Mouse (Mus musculus) CH12.LX (cell line): ENCODE measurements around the gene Dnaaf5. TPM values are rescaled to one million over a fixed set of nuclear protein-coding genes. Genes with fewer than 3 reads are reported as not detected.

Source experiments
- DNase-seq: peaks from one replicate; pipeline ENCODE4 v3.0.0-alpha.2; 2013; ENCODE audit errors: extremely low read depth
- H3K27ac ChIP-seq: 2 replicates; pipeline ENCODE4 v1.5.1; 2012; ENCODE audit warnings: low read depth, mild to moderate bottlenecking, control low read depth, moderate library complexity; ENCODE audit not compliant: insufficient read depth
- H3K27me3 ChIP-seq: replicated peaks from 2 replicates; pipeline ENCODE3; 2012; ENCODE audit warnings: inconsistent platforms
- H3K36me3 ChIP-seq, 2 experiments: replicated peaks in 1 of 2; 2 replicates each; pipeline versions ENCODE3 to v1.6.1; 2012; ENCODE audit warnings: inconsistent platforms in 1 of 2, low read length in 1 of 2, mild to moderate bottlenecking in 1 of 2, mixed read lengths in 1 of 2, moderate library complexity in 1 of 2; ENCODE audit not compliant: control insufficient read depth in 1 of 2, insufficient read depth in 1 of 2
- H3K4me1 ChIP-seq, 2 experiments: 2 replicates each; pipeline ENCODE4 v1.6.1; 2012; ENCODE audit warnings: inconsistent platforms in 1 of 2, moderate library complexity in 1 of 2; ENCODE audit not compliant: insufficient read depth in 2 of 2, control insufficient read depth in 1 of 2
- H3K4me2 ChIP-seq: 2 replicates; pipeline ENCODE4 v1.6.1; 2012; ENCODE audit warnings: low read depth, mild to moderate bottlenecking, control low read depth; ENCODE audit not compliant: poor library complexity, insufficient read depth, severe bottlenecking
- H3K4me3 ChIP-seq, 3 experiments: fragments of 150-350 bp in 1 of 3; sonication (generic) in 1 of 3; replicated peaks in 1 of 3; 2 replicates each; pipeline versions ENCODE3 to v1.5.1; 2011 to 2012; ENCODE audit warnings: low read depth in 2 of 3, low read length in 2 of 3, mild to moderate bottlenecking in 2 of 3, moderate library complexity in 2 of 3, control low read depth in 1 of 3, improper control_type of control experiment in 1 of 3, inconsistent platforms in 1 of 3, mixed read lengths in 1 of 3; ENCODE audit not compliant: poor library complexity in 1 of 3
- H3K79me2 ChIP-seq: replicated peaks from 2 replicates; pipeline ENCODE4 v1.6.1; 2012; ENCODE audit warnings: mild to moderate bottlenecking, moderate library complexity; ENCODE audit not compliant: control insufficient read depth, poor library complexity, insufficient read depth, severe bottlenecking; ENCODE audit errors: extremely low read depth
- H3K9ac ChIP-seq: 2 replicates; pipeline ENCODE4 v1.6.1; 2012; ENCODE audit warnings: low read depth, mild to moderate bottlenecking, control low read depth, moderate library complexity; ENCODE audit not compliant: insufficient read depth
- H3K9me3 ChIP-seq: replicated peaks from 2 replicates; pipeline ENCODE3; 2012; ENCODE audit warnings: low read length, inconsistent platforms, mixed read lengths
- BHLHE40 ChIP-seq: IDR thresholded peaks from 2 replicates; pipeline ENCODE4 v1.6.1; 2011; ENCODE audit warnings: mild to moderate bottlenecking, low read depth, low read length, improper control_type of control experiment
- CHD2 ChIP-seq: IDR thresholded peaks from 2 replicates; pipeline ENCODE4 v1.6.1; 2011; ENCODE audit warnings: low read length, improper control_type of control experiment
- E2F4 ChIP-seq: IDR thresholded peaks from 2 replicates; pipeline ENCODE4 v1.6.1; 2011; ENCODE audit warnings: low read depth, low read length, improper control_type of control experiment; ENCODE audit not compliant: insufficient replicate concordance
- ELF1 ChIP-seq: IDR thresholded peaks from 2 replicates; pipeline ENCODE4 v1.6.1; 2014; ENCODE audit warnings: low read depth, mild to moderate bottlenecking, inconsistent platforms, low read length, improper control_type of control experiment
- GABPA ChIP-seq: IDR thresholded peaks from 2 replicates; pipeline ENCODE4 v1.6.1; 2012; ENCODE audit warnings: low read depth, low read length, improper control_type of control experiment, inconsistent platforms; ENCODE audit not compliant: insufficient replicate concordance
- IRF4 ChIP-seq: IDR thresholded peaks from 2 replicates; pipeline ENCODE4 v1.6.1; 2014; ENCODE audit warnings: low read depth, mild to moderate bottlenecking, inconsistent platforms, low read length, improper control_type of control experiment
- JUND ChIP-seq: conservative IDR thresholded peaks from 2 replicates; pipeline ENCODE4 v1.6.1; 2011; ENCODE audit warnings: low read depth, low read length, improper control_type of control experiment
- KAT2A ChIP-seq: IDR thresholded peaks from 2 replicates; pipeline ENCODE4 v1.6.1; 2012; ENCODE audit warnings: low read length, improper control_type of control experiment, inconsistent platforms; ENCODE audit not compliant: insufficient replicate concordance
- MAFK ChIP-seq: IDR thresholded peaks from 2 replicates; pipeline ENCODE4 v1.6.1; 2011; ENCODE audit warnings: low read length, improper control_type of control experiment; ENCODE audit not compliant: insufficient replicate concordance
- MAX ChIP-seq: IDR thresholded peaks from 2 replicates; pipeline ENCODE4 v1.6.1; 2011; ENCODE audit warnings: low read length, improper control_type of control experiment
- MAZ ChIP-seq: IDR thresholded peaks from 2 replicates; pipeline ENCODE4 v1.6.1; 2012; ENCODE audit warnings: low read depth, mild to moderate bottlenecking, inconsistent platforms, low read length, improper control_type of control experiment, moderate library complexity
- MEF2A ChIP-seq: IDR thresholded peaks from 2 replicates; pipeline ENCODE4 v1.6.1; 2014; ENCODE audit warnings: low read depth, mild to moderate bottlenecking, inconsistent platforms, low read length, improper control_type of control experiment, borderline replicate concordance
- MXI1 ChIP-seq: IDR thresholded peaks from 2 replicates; pipeline ENCODE4 v1.6.1; 2011; ENCODE audit warnings: mild to moderate bottlenecking, low read depth, low read length, improper control_type of control experiment
- MYC ChIP-seq: IDR thresholded peaks from 2 replicates; pipeline ENCODE4 v1.6.1; 2011; ENCODE audit warnings: low read depth, mild to moderate bottlenecking, improper control_type of control experiment, low read length
- NELFE ChIP-seq: IDR thresholded peaks from 2 replicates; pipeline ENCODE4 v1.6.1; 2011; ENCODE audit warnings: low read depth, low read length, improper control_type of control experiment
- NRF1 ChIP-seq: IDR thresholded peaks from 2 replicates; pipeline ENCODE4 v1.6.1; 2014; ENCODE audit warnings: low read depth, mild to moderate bottlenecking, inconsistent platforms, low read length, improper control_type of control experiment, moderate library complexity
- PAX5 ChIP-seq: IDR thresholded peaks from 2 replicates; pipeline ENCODE4 v1.6.1; 2012; ENCODE audit warnings: low read length, inconsistent platforms, mixed read lengths
- POLR2A ChIP-seq: IDR thresholded peaks from 2 replicates; pipeline ENCODE4 v1.6.1; 2011; ENCODE audit warnings: low read depth, mild to moderate bottlenecking, improper control_type of control experiment, low read length
- POLR2AphosphoS2 ChIP-seq: IDR thresholded peaks from 2 replicates; pipeline ENCODE4 v1.6.1; 2011; ENCODE audit warnings: low read depth, low read length, improper control_type of control experiment
- RAD21 ChIP-seq: IDR thresholded peaks from 2 replicates; pipeline ENCODE4 v1.6.1; 2011; ENCODE audit warnings: low read depth, mild to moderate bottlenecking, low read length, improper control_type of control experiment, moderate library complexity
- TBP ChIP-seq: conservative IDR thresholded peaks from 2 replicates; pipeline ENCODE4 v1.6.1; 2011; ENCODE audit warnings: low read depth, low read length, improper control_type of control experiment
- TCF12 ChIP-seq: IDR thresholded peaks from 2 replicates; pipeline ENCODE4 v1.6.1; 2014; ENCODE audit warnings: low read depth, mild to moderate bottlenecking, inconsistent platforms, low read length, improper control_type of control experiment
- ZC3H11A ChIP-seq: IDR thresholded peaks from 2 replicates; pipeline ENCODE4 v1.6.1; 2012; ENCODE audit warnings: low read depth, mild to moderate bottlenecking, inconsistent platforms, low read length, improper control_type of control experiment
- ZKSCAN1 ChIP-seq: IDR thresholded peaks from 2 replicates; pipeline ENCODE4 v1.6.1; 2012; ENCODE audit warnings: low read depth, inconsistent platforms, low read length, improper control_type of control experiment, borderline replicate concordance
- ZNF384 ChIP-seq: IDR thresholded peaks from 2 replicates; pipeline ENCODE4 v1.6.1; 2012; ENCODE audit warnings: low read depth, low read length, improper control_type of control experiment, inconsistent platforms
- dilution Hi-C: fragments of 300-500 bp; cut with MboI; formaldehyde crosslinking; loops from 2 replicates; pipeline ENCODE4 v1.14.3; 2020; ENCODE audit warnings: low sequenced_read_pairs; ENCODE audit not compliant: extremely low pct_unique_long_range_greater_than_20kb, extremely low pct_ligation_motif_present
- in situ Hi-C: fragments of 300-500 bp; cut with MboI; formaldehyde crosslinking; loops from 3 replicates; pipeline ENCODE4 v1.14.3; 2019; ENCODE audit warnings: low sequenced_read_pairs, low pct_ligation_motif_present, low pct_unique_long_range_greater_than_20kb, mixed read lengths
- polyA plus RNA-seq: library from polyadenylated mRNA; unstranded; fragments of >175 nt; gene quantifications from 2 replicates; pipeline ENCODE4 v1.2.1, GENCODE M21; 2012; ENCODE audit warnings: low read depth; ENCODE audit not compliant: insufficient read length
- total RNA-seq, 2 experiments: library from RNA; depleted of rRNA; stranded (reverse); fragments of 300-350 nt in 1 of 2; fragments of >200 nt in 1 of 2; gene quantifications; 2 replicates each; pipeline ENCODE4 v1.2.3; 2012 to 2014

Gene Dnaaf5
- total and polyA plus RNA-seq, 3 experiments = 17.9 to 25.2 (median 21.7) TPM

GRCm38 (mm10) chr5:139183131-139183530 lies 33.1 kb downstream of the Dnaaf5 start:
- Histone ChIP-seq H3K36me3 (peaks cover 47 to 94% of the 10 kb centered on the region in 2 experiments), H3K79me2 (no peaks in the 10 kb centered on the region)
- in situ Hi-C loops = no loop called here

GRCm38 (mm10) chr5:139183601-139184000 lies 33.6 kb downstream of the Dnaaf5 start:
- H3K79me2 ChIP-seq = no peaks in the 10 kb centered on the region
- no peak for DNase-seq
- TF ChIP-seq MAZ = no peak
- TF ChIP-seq ZC3H11A = no peak
- no peak for TF ChIP-seq POLR2AphosphoS2
- TF ChIP-seq PAX5 = no peak
- no peak for TF ChIP-seq BHLHE40
- TF ChIP-seq ELF1 = no peak
- TF ChIP-seq POLR2A = no peak
- no peak for TF ChIP-seq CHD2
- TF ChIP-seq MYC = no peak
- no peak for TF ChIP-seq GABPA
- TF ChIP-seq MEF2A = no peak
- TF ChIP-seq, all 38 proteins: peak for 0
- Histone ChIP-seq H3K4me2 (no peak overlapping the region), H3K4me3 (no peak overlapping the region), H3K27ac (no peak overlapping the region), H3K9ac (no peak overlapping the region), H3K9me3 (no peaks in the 10 kb centered on the region), H3K4me1 (no peaks in the 10 kb centered on the region), H3K27me3 (no peaks in the 10 kb centered on the region), H3K36me3 (peaks cover 47 to 93% of the 10 kb centered on the region in 2 experiments)
- dilution Hi-C loops = no loop called here
- in situ Hi-C loops = no loop called here

More at GRCm38 (mm10) chr5:139183131-139183530, 33.1 kb downstream of the Dnaaf5 start:
- no peaks in the 10 kb centered on the region for H3K4me1 ChIP-seq
- no peak for DNase-seq
- TF ChIP-seq KAT2A (no peak), NRF1 (no peak), TBP (no peak), POLR2A (no peak), NELFE (no peak), MAZ (no peak), MAX (no peak), IRF4 (no peak), E2F4 (no peak), RAD21 (no peak), MAFK (no peak), MYC (no peak), ZNF384 (no peak), MXI1 (no peak), TCF12 (no peak), JUND (no peak), ZKSCAN1 (no peak)
- TF ChIP-seq, all 38 proteins: peak for 0
- no peak overlapping the region for H3K4me3 ChIP-seq
- no peaks in the 10 kb centered on the region for H3K27me3 ChIP-seq
- no peaks in the 10 kb centered on the region for H3K9me3 ChIP-seq
- no peak overlapping the region for H3K4me2 ChIP-seq
- dilution Hi-C loops = no loop called here
- H3K9ac ChIP-seq = no peak overlapping the region
- H3K27ac ChIP-seq = no peak overlapping the region
